Mouse (Mus musculus) liver, postnatal 0 days (tissue): ENCODE results near the gene Cul9.

Experiments
- CTCF ChIP-seq: sonication (generic); IDR thresholded peaks from 2 replicates; pipeline ENCODE4 v1.5.1; 2016; ENCODE audit warnings: antibody characterized with exemption, low read depth
- EP300 ChIP-seq: IDR thresholded peaks from 2 replicates; pipeline ENCODE4 v1.6.1; 2016; ENCODE audit warnings: antibody characterized with exemption, low read depth, mild to moderate bottlenecking

DNA sequence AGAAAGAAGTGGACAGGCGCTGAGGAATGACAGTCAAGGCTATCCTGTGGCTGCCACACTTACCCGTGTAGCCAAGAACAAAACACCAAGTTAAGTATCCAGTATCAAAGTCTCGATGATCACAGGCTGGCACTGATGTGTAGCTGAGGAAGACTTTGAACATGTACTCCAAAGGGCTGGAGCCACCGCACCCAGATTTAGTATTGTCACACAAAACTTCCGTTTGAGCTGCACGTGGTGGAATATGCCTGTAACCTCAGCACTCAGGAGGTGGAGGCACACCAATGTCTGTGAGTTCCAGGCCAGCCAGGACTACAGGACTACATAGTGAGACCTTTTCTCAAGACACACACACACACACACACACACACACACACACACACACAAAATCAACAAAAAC lies 13.0 kb upstream of the Cul9 start:
- TF ChIP-seq CTCF (no peak), EP300 (no peak)
